Mouse (Mus musculus): Measurements from ENCODE around the gene Ssr3. TPM values are rescaled to one million over a fixed set of nuclear protein-coding genes. Genes with fewer than 3 reads are reported as not detected.
"Not testable (repeated sequence)": the region's sequence is repeated elsewhere in the genome, so short reads cannot be mapped to it uniquely, and the experiment has no call there.

Ssr3 gene
- polyA plus RNA-seq, 1 experiment = 21.9 TPM

GRCm38 (mm10) chr3:65417913-65418594, 25.6 kb upstream of the Ssr3 start:
- no peak overlapping the region for H3K4me3 ChIP-seq (ENCODE audit: extremely low read depth, insufficient read depth, insufficient read length)
- H3K27me3 ChIP-seq (ENCODE audit: control insufficient read depth, insufficient read depth, low read length) = no peaks in the 10 kb centered on the region
- no peaks in the 10 kb centered on the region for H3K36me3 ChIP-seq (ENCODE audit: control insufficient read depth, insufficient read depth, low read length)
- no peak overlapping the region for H3K27ac ChIP-seq (ENCODE audit: insufficient read depth, low read length)
- TF ChIP-seq CTCF (IDR thresholded peaks at IDR 0.05; ENCODE audit: extremely low read depth, insufficient read depth, insufficient read length, insufficient replicate concordance) = no peak
- no peak for TF ChIP-seq POLR2A (IDR thresholded peaks at IDR 0.05; ENCODE audit: low read depth, low read length)
- no peak for DNase-seq (ENCODE audit: low read depth in 1 of 2, low spot score in 2 of 2)
- WGBS = 19% methylated on average over 5 of the region's 5 CpGs
- no peaks in the 10 kb centered on the region for H3K4me1 ChIP-seq (ENCODE audit: control insufficient read depth, insufficient read depth, insufficient read length)

DNA sequence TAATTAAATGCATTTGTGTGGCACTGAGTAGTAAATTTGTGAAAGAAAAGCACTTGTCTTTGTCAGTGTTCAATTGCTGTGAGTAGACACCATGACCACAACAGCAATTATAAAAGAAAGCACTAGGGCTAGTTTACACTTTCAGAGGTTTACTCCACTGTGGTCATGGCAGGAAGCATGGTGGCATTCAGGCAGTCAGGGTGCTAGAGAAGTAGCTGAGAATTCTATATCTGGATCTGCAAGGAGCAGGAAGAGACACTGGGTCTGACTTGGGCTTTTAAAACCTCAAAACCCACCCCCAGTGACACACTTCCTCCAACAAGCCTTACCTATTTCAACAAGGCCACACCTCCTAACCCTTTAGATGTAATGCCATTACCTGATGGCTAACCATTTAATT, 24.1 kb upstream of the Ssr3 start:
- TF ChIP-seq POLR2A (IDR thresholded peaks at IDR 0.05; ENCODE audit: low read depth, low read length) = no peak
- TF ChIP-seq CTCF (IDR thresholded peaks at IDR 0.05; ENCODE audit: extremely low read depth, insufficient read depth, insufficient read length, insufficient replicate concordance) = no peak
- Histone ChIP-seq H3K4me3 (ENCODE audit: extremely low read depth, insufficient read depth, insufficient read length) (no peak overlapping the region), H3K27me3 (ENCODE audit: control insufficient read depth, insufficient read depth, low read length) (no peaks in the 10 kb centered on the region), H3K36me3 (ENCODE audit: control insufficient read depth, insufficient read depth, low read length) (no peaks in the 10 kb centered on the region), H3K27ac (ENCODE audit: insufficient read depth, low read length) (no peak overlapping the region), H3K4me1 (ENCODE audit: control insufficient read depth, insufficient read depth, insufficient read length) (no peaks in the 10 kb centered on the region)
- DNase-seq (ENCODE audit: low read depth in 1 of 2, low spot score in 2 of 2) = no peak

DNA sequence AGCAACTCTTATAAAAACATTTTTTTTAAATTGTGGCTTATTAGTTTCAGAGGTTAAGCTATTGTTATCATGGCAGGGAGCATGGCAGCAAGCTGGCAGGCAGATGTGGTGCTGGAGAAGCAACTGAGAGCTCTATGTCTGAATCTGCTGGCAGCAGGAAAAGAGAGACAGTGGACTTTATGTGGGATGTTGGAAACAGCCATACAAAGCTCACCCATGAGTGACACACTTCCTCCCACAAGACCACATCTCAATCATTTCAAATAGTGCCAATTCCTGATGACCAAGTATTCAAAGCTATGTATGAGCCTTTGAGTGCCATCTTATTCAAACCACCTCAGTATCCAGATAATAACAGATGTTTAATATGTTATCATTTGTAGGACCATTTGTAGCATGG, 15.5 kb upstream of the Ssr3 start:
- DNase-seq (ENCODE audit: low read depth in 1 of 2, low spot score in 2 of 2) = no peak
- no peaks in the 10 kb centered on the region for H3K4me1 ChIP-seq (ENCODE audit: control insufficient read depth, insufficient read depth, insufficient read length)
- no peak overlapping the region for H3K4me3 ChIP-seq (ENCODE audit: extremely low read depth, insufficient read depth, insufficient read length)
- TF ChIP-seq POLR2A (IDR thresholded peaks at IDR 0.05; ENCODE audit: low read depth, low read length) (no peak), CTCF (IDR thresholded peaks at IDR 0.05; ENCODE audit: extremely low read depth, insufficient read depth, insufficient read length, insufficient replicate concordance) (no peak)
- H3K36me3 ChIP-seq (ENCODE audit: control insufficient read depth, insufficient read depth, low read length) = no peaks in the 10 kb centered on the region
- H3K27me3 ChIP-seq (ENCODE audit: control insufficient read depth, insufficient read depth, low read length) = no peaks in the 10 kb centered on the region
- H3K27ac ChIP-seq (ENCODE audit: insufficient read depth, low read length) = no peak overlapping the region

DNA sequence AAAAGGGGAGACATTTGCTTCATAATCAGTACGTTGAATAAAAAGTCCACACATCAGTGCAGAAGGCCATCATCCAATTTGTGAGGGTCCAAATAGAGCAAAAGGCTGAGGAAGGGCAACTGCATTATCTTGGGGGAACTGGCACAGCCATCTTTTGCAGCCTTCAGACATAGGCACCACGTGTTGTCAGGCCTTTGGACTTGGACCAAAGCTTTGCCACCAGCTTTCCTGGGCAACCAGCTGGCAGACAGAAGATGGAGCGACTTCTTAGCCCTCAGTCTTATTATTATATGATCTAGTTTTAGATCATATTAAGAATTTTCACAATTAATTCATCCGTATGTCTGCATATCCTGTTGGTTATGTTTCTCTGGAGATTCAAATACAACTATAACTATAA, 13.4 kb upstream of the Ssr3 start:
- Histone ChIP-seq H3K4me1 (ENCODE audit: control insufficient read depth, insufficient read depth, insufficient read length) (no peaks in the 10 kb centered on the region), H3K27me3 (ENCODE audit: control insufficient read depth, insufficient read depth, low read length) (no peaks in the 10 kb centered on the region), H3K36me3 (ENCODE audit: control insufficient read depth, insufficient read depth, low read length) (no peaks in the 10 kb centered on the region), H3K4me3 (ENCODE audit: extremely low read depth, insufficient read depth, insufficient read length) (no peak overlapping the region), H3K27ac (ENCODE audit: insufficient read depth, low read length) (no peak overlapping the region)
- 80% methylated on average over 4 of the region's 4 CpGs for WGBS
- TF ChIP-seq POLR2A (IDR thresholded peaks at IDR 0.05; ENCODE audit: low read depth, low read length) (no peak), CTCF (IDR thresholded peaks at IDR 0.05; ENCODE audit: extremely low read depth, insufficient read depth, insufficient read length, insufficient replicate concordance) (no peak)
- no peak for DNase-seq (ENCODE audit: low read depth in 1 of 2, low spot score in 2 of 2)

DNA sequence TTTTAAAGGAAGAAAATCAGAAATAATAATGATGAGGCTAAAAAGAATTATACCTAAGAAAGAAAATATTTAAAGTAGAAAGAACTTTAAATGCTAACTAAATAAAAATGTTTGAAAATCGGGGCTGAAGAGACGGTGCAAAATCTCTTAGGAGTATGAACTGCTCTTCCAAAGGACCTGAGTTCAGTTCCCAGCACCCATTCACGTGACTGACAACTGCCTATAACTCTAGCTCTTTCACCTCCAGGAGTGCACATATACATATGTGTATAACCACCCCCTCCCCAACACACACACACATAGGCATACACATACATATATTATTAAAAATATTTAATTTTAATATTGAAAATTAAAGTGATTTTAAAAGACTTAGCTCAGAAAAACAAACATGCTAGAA, 5.1 kb upstream of the Ssr3 start:
- 91% methylated on average over 3 of the region's 3 CpGs for WGBS
- Histone ChIP-seq H3K36me3 (ENCODE audit: control insufficient read depth, insufficient read depth, low read length) (no peaks in the 10 kb centered on the region), H3K27ac (ENCODE audit: insufficient read depth, low read length) (no peak overlapping the region), H3K27me3 (ENCODE audit: control insufficient read depth, insufficient read depth, low read length) (no peaks in the 10 kb centered on the region), H3K4me3 (ENCODE audit: extremely low read depth, insufficient read depth, insufficient read length) (no peak overlapping the region), H3K4me1 (ENCODE audit: control insufficient read depth, insufficient read depth, insufficient read length) (no peaks in the 10 kb centered on the region)
- DNase-seq (ENCODE audit: low read depth in 1 of 2, low spot score in 2 of 2) = no peak
- TF ChIP-seq POLR2A (IDR thresholded peaks at IDR 0.05; ENCODE audit: low read depth, low read length) (no peak), CTCF (IDR thresholded peaks at IDR 0.05; ENCODE audit: extremely low read depth, insufficient read depth, insufficient read length, insufficient replicate concordance) (no peak)

- TF ChIP-seq CTCF (IDR thresholded peaks at IDR 0.05; ENCODE audit: extremely low read depth, insufficient read depth, insufficient read length, insufficient replicate concordance) (no peak), POLR2A (IDR thresholded peaks at IDR 0.05; ENCODE audit: low read depth, low read length) (no peak)
- H3K4me3 ChIP-seq (ENCODE audit: extremely low read depth, insufficient read depth, insufficient read length) = no peak overlapping the region
- H3K27me3 ChIP-seq (ENCODE audit: control insufficient read depth, insufficient read depth, low read length) = no peaks in the 10 kb centered on the region
- 41% methylated on average over 4 of the region's 4 CpGs for WGBS
- no peaks in the 10 kb centered on the region for H3K4me1 ChIP-seq (ENCODE audit: control insufficient read depth, insufficient read depth, insufficient read length)
- no peaks in the 10 kb centered on the region for H3K36me3 ChIP-seq (ENCODE audit: control insufficient read depth, insufficient read depth, low read length)
- H3K27ac ChIP-seq (ENCODE audit: insufficient read depth, low read length) = no peak overlapping the region
- no peak for DNase-seq (ENCODE audit: low read depth in 1 of 2, low spot score in 2 of 2)
Measured at GRCm38 (mm10) chr3:65396835-65397504, 4.5 kb upstream of the Ssr3 start.

GRCm38 (mm10) chr3:65395111-65395510, 2.7 kb upstream of the Ssr3 start:
- H3K4me1 ChIP-seq (ENCODE audit: control insufficient read depth, insufficient read depth, insufficient read length); H3K4me3 ChIP-seq (ENCODE audit: extremely low read depth, insufficient read depth, insufficient read length); DNase-seq (ENCODE audit: low read depth in 1 of 2, low spot score in 2 of 2); H3K27me3 ChIP-seq (ENCODE audit: control insufficient read depth, insufficient read depth, low read length); H3K27ac ChIP-seq (ENCODE audit: insufficient read depth, low read length); H3K36me3 ChIP-seq (ENCODE audit: control insufficient read depth, insufficient read depth, low read length): not testable (repeated sequence)
- WGBS = 90% methylated on average over 1 of the region's 1 CpGs

Data from spleen, adult 2 months (tissue).